Mouse (Mus musculus) retina, postnatal 7 days (tissue): ENCODE results near the gene Mef2d.
A peak's percentile ranks its signal among the peaks of the same experiment; 100 is the strongest.

Experiments
- DNase-seq: peaks from one replicate; pipeline ENCODE4 v3.0.0-alpha.2; 2012; ENCODE audit warnings: low read depth, low spot score

Gene Mef2d

GRCm38 (mm10) chr3:88137821-88138220 is 4.4 kb upstream of the Mef2d start:
- DNase-seq: no peak

DNA sequence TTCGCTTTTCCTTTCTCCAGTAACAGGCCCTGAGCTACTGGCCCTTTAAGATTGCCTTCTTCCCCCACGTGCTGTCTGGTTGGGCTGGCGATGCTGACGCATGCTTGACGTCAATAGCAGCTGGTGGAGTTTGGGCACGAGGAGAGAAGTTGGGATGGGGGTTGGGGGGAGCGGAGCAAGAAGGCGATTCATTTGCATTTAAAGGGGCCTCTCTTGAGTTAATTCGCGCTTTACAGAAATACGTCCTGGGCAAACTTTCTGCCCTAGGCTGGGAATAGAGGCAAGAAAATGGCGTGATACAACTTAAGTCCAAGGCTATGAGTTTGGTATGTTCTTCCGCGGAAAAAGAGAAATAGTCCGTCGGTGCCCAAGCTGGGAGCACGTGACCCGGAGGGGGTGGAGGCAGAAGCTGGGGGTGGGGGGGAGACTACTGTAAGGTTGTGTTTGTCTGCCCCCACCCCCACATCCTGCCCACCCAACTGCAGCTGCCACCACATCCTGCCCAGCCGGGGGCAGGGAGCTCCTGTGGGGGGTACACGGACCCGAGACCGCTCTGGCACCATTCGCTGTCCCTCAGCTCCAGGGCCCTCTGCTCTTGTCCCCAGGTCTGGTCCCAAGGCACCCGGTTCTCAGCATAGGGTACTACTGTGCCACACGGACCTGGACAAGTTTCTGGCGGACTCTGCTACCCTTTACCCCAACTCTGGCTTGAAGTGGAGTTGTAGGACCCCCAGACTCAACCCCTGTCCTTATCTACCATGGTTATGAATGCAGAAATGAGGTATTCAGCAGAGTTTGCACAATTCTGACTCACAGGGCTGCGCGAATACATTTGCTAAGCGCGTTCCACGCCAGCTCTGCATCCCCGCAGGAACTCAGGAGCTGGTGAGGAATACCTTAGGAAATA is 3.6 kb upstream of the Mef2d start:
- DNase-seq: peak; percentile 88

GRCm38 (mm10) chr3:88139243-88140177 is 2.7 kb upstream of the Mef2d start:
- DNase-seq: no peak

GRCm38 (mm10) chr3:88140178-88140902 is 1.8 kb upstream of the Mef2d start:
- DNase-seq: no peak

DNA sequence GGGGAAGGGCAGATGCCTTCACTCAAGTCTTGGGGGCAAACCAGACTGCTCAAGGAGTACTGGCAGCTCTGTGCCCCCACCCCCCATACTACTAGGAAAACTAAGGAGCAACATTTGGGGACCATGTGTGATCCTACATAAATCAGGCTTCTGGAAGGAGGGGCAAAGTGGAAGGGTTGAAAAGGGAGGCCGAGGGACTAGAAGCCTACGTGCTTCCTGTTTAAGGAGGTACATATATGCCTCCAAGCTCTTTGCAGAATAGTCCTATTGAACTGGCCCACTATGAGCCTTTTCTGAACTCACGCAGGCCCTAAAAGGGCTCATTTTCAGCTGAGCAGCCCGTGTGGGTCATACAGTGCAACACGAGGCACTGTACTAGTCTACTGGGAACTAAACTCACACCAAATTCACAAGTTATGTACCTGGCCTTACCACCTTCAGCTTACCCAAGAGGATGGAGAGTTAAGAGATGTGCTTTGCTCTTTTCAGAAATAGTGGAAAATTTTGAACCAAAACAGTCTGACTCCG is 1.2 kb upstream of the Mef2d start:
- DNase-seq: no peak

DNA sequence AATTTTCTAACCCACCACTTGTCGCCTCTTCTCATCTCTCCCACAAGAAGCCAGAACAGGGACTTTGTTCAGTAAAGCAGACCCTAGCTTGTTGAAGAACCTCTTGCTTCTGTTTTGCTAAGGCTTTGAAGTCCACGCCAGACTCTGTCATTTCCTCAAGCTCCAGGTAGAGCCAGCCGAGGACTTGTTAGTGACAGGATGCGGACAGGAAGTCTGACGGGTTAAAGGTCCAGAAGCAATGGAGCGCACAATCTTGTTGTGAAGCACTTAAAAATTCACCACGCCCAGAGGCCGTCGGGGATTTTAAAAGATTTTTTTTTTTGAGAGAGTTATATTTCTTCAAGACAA is 759 bp upstream of the Mef2d start:
- no peak for DNase-seq

DNA sequence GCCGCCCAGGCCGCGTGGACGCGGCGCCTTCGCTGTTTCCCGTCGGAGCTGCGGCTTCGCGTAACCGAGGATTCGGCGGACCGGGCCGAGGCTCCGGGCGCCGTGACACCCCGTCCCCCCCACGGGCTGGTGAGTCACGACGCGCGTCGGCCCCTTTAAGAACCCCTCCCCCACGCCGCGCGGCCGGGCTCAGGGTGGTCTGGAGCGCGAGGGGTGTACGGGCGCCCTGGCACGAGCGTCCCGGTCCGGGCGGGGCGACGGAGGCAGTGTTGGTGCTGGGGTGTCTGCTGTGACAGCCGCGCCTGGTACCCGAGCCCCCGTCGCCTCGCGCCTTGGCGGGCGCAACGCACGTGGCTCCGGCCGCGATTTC is 359 bp downstream of the Mef2d start:
- DNase-seq: no peak

DNA sequence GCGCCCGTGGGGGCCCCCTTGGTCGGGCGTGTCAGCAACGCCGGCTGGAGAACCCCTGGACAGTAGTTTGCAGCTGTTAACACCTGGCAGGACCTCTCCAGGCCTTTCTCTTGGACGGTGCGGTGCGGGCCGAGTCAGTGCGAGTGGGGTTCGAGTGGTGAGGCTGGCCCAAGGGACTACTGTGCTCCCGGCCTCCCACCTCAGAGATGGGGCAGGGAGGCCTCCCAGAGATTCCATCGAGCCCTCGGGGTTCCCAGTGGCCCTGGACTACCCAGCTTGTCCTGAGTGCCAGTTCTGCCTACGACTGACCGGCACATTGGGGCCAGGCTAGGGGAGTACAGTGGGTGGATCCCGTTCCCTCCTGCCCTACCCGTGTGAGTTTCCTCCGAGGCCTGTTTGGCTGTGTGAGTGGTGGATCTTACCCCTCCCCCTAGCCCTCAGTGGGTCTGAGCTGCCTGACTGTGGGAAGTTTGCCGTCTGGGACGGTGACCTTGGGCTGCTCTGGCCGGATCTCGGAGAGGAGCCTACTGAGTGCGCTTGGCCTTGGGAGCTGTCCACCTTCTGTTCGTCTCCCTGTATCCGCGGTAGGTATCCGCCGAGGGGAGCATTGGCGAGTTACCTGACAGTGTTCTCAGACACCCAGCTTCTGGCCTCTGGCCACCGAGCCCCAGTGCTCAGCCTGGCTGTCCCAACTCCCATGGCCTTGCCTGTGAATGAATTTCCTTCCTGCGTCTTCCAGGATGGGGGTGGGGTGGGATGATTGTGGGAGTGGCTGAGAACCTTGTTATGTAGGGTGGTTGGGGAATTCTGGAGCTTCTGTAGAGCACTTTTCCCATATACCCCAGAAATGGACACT is 972 bp downstream of the Mef2d start:
- DNase-seq: no peak

DNA sequence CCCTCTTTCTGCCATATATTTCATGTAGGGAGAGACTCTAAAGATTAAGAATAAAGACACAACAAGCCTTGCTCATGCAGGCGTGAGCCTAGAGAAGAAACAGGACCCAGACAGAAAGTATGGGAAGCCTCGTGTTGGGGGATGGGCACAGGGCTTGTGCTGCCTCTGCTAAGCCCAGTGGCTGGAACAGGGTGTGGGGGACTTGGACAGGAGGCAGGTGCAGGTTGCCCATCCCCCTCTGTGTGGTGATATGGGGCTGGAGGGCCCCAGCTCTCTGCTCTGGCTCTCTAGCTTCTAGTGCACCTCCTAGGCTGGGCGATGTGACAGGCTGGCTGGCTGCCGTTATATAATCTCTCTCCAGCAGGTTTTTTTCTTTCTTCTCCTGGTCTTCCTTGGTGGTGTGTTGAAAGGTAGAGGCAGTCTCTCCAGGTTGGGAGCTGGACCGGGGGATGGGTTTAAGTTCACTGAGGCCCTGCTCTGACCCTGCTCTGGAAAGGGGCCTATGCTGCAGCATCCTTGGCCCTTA is 1.9 kb downstream of the Mef2d start:
- no peak for DNase-seq

GRCm38 (mm10) chr3:88144648-88145410 is 2.7 kb downstream of the Mef2d start:
- DNase-seq: no peak

DNA sequence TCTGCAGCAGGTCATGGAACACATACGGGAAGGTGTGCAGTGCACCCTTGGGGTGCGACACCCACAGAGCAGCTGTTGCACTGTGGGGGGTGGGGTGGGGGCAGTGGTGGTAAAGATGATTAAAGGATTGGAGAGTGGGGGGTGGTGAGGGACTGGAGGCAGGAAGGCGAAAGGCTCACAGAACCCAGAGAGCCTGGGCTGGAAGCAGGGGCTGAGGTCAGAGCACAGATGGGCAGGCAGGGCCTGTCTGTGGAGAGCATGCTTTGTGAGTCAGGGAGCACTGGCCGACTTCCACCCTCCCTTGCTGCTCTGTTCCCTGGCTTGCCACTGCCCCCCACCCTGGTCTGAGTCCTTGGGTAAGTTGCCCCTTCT is 3.2 kb downstream of the Mef2d start:
- DNase-seq: no peak

GRCm38 (mm10) chr3:88145952-88146351 is 3.8 kb downstream of the Mef2d start:
- no peak for DNase-seq

DNA sequence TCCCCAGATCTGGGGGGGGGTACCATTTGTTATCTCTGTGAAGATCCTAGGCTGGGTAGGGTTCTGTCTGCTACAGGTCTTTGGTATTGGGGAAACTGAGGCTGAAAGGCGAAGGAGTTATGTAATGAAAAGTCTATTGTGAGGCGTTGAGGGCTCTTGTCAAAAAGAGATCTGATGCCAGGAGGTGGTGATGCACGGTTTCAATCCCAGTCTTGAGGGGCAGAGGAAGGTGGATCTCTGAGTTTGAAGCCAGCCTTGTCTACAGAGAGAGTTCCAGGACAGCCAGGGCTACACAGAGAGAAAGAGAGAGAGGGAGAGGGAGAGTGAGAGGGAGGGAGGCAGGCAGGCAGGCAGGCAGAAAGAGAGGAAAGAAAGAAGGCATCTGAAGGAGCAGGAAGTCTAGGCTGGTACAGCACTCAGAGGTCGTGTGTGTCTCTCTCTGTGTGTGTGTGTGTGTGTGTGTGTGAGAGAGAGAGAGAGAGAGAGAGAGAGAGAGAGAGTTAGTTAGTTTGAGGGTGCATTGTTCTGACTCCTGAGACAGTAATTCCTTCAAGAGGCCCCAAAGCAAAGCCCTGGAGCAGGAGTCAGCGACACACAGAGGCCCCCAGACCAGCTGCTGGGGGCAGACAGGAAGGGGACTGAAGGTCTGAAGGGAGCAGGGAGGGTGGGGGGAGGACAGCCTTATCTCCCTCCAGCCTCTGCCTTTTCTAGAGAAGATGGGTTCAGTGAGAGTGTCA is 4.4 kb downstream of the Mef2d start:
- no peak for DNase-seq

- no peak for DNase-seq
Observed at GRCm38 (mm10) chr3:88147444-88147843, 5.3 kb downstream of the Mef2d start.

DNA sequence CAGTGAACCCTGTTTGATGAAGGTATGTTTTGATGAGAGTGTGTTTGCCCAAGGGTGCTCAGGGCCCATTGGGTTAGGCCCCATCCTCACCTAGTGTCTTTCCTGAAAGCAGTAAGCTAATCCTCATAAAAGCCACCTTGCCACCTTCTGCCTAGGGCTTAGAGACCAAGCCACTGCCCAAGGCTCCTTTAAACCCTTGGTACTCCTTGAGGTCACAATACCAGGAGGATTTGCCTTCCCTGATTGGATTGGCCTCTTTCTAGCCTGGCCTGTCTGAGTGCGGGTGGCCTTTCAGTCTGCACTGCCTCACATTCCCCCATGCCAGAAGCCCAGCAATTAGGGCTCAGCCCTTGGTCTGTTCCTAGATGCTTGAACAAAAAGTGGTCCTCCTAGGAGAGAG is 5.7 kb downstream of the Mef2d start:
- DNase-seq: peak; percentile 68

DNA sequence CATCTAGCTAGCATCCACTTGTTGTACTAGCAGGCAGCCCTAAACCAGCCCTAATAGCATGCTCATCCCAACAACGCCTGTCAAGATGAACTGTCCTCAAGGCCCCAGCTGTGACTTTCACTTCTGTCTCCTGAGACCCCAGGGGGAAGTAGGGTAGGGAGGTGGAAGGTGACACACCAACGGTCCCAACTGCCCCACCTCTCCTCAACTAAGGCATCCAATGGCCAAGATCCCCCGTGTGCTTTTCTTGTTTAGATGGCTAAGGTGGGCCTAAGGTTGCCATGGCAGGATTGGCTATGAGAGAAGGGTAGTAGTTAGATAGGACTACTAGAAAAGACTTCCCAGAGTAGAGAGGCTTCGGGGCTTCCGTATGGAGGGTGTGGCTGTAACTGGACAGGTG is 6.2 kb downstream of the Mef2d start:
- DNase-seq: no peak

- no peak for DNase-seq
Observed at GRCm38 (mm10) chr3:88148776-88149509, 6.8 kb downstream of the Mef2d start.

DNA sequence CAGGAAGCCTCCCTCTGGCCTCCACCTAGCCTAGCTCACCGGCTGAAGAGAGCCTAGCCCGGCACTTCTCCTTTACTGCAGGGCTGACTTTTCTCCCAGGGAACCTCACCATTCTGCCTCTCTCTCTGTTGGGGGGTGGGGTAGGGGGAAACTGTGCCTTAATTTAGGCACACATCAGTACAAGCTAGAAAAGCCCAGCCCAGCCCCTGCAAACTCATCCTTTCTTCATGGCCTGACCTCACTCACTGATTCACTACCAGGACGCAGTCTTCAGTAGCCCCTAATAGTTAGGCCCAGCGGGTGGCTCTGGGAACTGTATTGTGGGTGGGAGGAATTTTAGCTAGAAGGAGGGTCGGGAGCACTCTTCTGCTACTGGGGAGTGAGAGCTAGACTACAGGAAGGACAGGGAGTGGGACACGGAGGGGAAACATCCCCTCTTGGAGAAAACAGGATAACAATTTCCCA is 7.4 kb downstream of the Mef2d start:
- no peak for DNase-seq
